Mouse (Mus musculus): ENCODE measurements around the gene Cyp4a12a. TPM values are rescaled to one million over a fixed set of nuclear protein-coding genes. Genes with fewer than 3 reads are reported as not detected.
"Not testable (repeated sequence)": the region's sequence is repeated elsewhere in the genome, so short reads cannot be mapped to it uniquely, and the experiment has no call there.

Cyp4a12a gene
- not detected for total RNA-seq (2021)
- long read RNA-seq, experiment 1, result 0 reads
- long read RNA-seq, experiment 2, result 0 reads

- not testable (repeated sequence) for DNase-seq (ENCODE audit: low spot score in 2 of 2)
Measured at GRCm38 (mm10) chr4:115298746-115299145, at the start of gene Cyp4a12a. Gene Cyp4a12a, plus strand, starts transcription at chr4:115299046.

- not testable (repeated sequence) for DNase-seq (ENCODE audit: low spot score in 2 of 2)
Measured at GRCm38 (mm10) chr4:115264687-115265569, 33.9 kb upstream of the Cyp4a12a start.

GRCm38 (mm10) chr4:115278215-115278982, 20.4 kb upstream of the Cyp4a12a start:
- not testable (repeated sequence) for DNase-seq (ENCODE audit: low spot score in 2 of 2)

GRCm38 (mm10) chr4:115280342-115280741, 18.5 kb upstream of the Cyp4a12a start:
- no peak for DNase-seq (ENCODE audit: low spot score in 2 of 2)

GRCm38 (mm10) chr4:115280779-115281178, 18.1 kb upstream of the Cyp4a12a start:
- DNase-seq (ENCODE audit: low spot score in 2 of 2), result not testable (repeated sequence)

- not testable (repeated sequence) for DNase-seq (ENCODE audit: low spot score in 2 of 2)
Measured at GRCm38 (mm10) chr4:115281231-115281767, 17.5 kb upstream of the Cyp4a12a start.

GRCm38 (mm10) chr4:115325722-115326121, 26.9 kb downstream of the Cyp4a12a start:
- DNase-seq (ENCODE audit: low spot score in 2 of 2), result not testable (repeated sequence)

GRCm38 (mm10) chr4:115365624-115366023, 66.8 kb downstream of the Cyp4a12a start:
- not testable (repeated sequence) for DNase-seq (ENCODE audit: low spot score in 2 of 2)

GRCm38 (mm10) chr4:115368067-115368466, 69.2 kb downstream of the Cyp4a12a start:
- not testable (repeated sequence) for DNase-seq (ENCODE audit: low spot score in 2 of 2)

Other genes starting within 250 kb of the Cyp4a12a start
- gene Tal1, start 242.6 kb upstream of the Cyp4a12a start, total RNA-seq (2021), result 1 to 10 TPM; 2.5 TPM
- 1 to 10 TPM in 1 of 2 experiments, under 1 TPM in 1; 0.99 to 1.0 TPM for gene Pdzk1ip1, start 210.3 kb upstream of the Cyp4a12a start, total RNA-seq (2021)
- gene Cyp4x1, start 164.8 kb upstream of the Cyp4a12a start, total RNA-seq (2021), result not detected
- not detected for gene Cyp4a29, start 57.0 kb upstream of the Cyp4a12a start, total RNA-seq (2021)
- gene Cyp4a12b, start 112.6 kb downstream of the Cyp4a12a start, total RNA-seq (2021), result not detected
- gene Cyp4a30b, start 153.6 kb downstream of the Cyp4a12a start, total RNA-seq (2021), result not detected
- under 1 TPM in 1 of 2 experiments, not detected in 1; 0.46 TPM for gene Cyp4a14, start 197.1 kb downstream of the Cyp4a12a start, total RNA-seq (2021)
- under 1 TPM in 1 of 2 experiments, not detected in 1; 0.53 TPM for gene Cyp4a10, start 219.2 kb downstream of the Cyp4a12a start, total RNA-seq (2021)